Mouse (Mus musculus) limb, embryonic 12.5 days (tissue): ENCODE data around the gene Tnpo3. TPM values are rescaled to one million over a fixed set of nuclear protein-coding genes. Genes with fewer than 3 reads are reported as not detected.

Experiments
- ATAC-seq: fragments of 200-750 bp; cut with Nextera tagmentation; 2 replicates; pipeline ENCODE4 v1.8.0; 2017; ENCODE audit warnings: low read depth, moderate TSS enrichment; ENCODE audit not compliant: insufficient number of reproducible peaks, insufficient read depth, low FRiP score, low TSS enrichment
- H3K27ac ChIP-seq: fragments of 300-500 bp; sonication (generic); 2 replicates; pipeline ENCODE4 v1.5.1; 2016; ENCODE audit warnings: mild to moderate bottlenecking, moderate library complexity
- H3K27me3 ChIP-seq: fragments of 300-500 bp; sonication (generic); 2 replicates; pipeline ENCODE4 v1.6.1; 2016; ENCODE audit warnings: mild to moderate bottlenecking, moderate library complexity
- H3K36me3 ChIP-seq: fragments of 300-500 bp; sonication (generic); 2 replicates; pipeline ENCODE4 v1.6.1; 2016; ENCODE audit warnings: mild to moderate bottlenecking, moderate library complexity
- H3K4me1 ChIP-seq: fragments of 300-500 bp; sonication (generic); replicated peaks from 2 replicates; pipeline ENCODE4 v1.6.1; 2016
- H3K4me2 ChIP-seq: fragments of 300-500 bp; sonication (generic); 2 replicates; pipeline ENCODE4 v1.6.1; 2016; ENCODE audit warnings: mild to moderate bottlenecking, moderate library complexity
- H3K4me3 ChIP-seq: fragments of 300-500 bp; sonication (generic); replicated peaks from 2 replicates; pipeline ENCODE4 v1.5.1; 2016; ENCODE audit warnings: mild to moderate bottlenecking
- H3K9ac ChIP-seq: fragments of 300-500 bp; sonication (generic); replicated peaks from 2 replicates; pipeline ENCODE4 v1.6.1; 2016; ENCODE audit warnings: mild to moderate bottlenecking, moderate library complexity
- H3K9me3 ChIP-seq: fragments of 300-500 bp; sonication (generic); 2 replicates; pipeline ENCODE4 v1.6.1; 2016; ENCODE audit warnings: mild to moderate bottlenecking, moderate library complexity
- whole genome bisulfite sequencing: fragments of 180-500 bp; shearing (Covaris S2); methylation state at CpG from one replicate; pipeline ENCODE4 v1.1.7; 2016; 5-methylcytosine and 5-hydroxymethylcytosine counted together
- polyA plus RNA-seq: library from polyadenylated mRNA; unstranded; fragments of >200 nt; fragmentation: Nextera tagmentation; extraction: Ambion mirVana; gene quantifications from 2 replicates; pipeline ENCODE4 v1.2.1, GENCODE M21; 2016

Tnpo3 gene
- polyA plus RNA-seq, 1 experiment from 2014 or later, result 106 TPM

- 86% methylated on average over 5 of the region's 5 CpGs for WGBS
- Histone ChIP-seq H3K27me3 (no peaks in the 10 kb centered on the region), H3K4me1 (peaks cover 38% of the 10 kb centered on the region), H3K27ac (no peak overlapping the region), H3K9ac (no peak overlapping the region), H3K36me3 (peaks cover 36% of the 10 kb centered on the region), H3K4me3 (no peak overlapping the region), H3K9me3 (no peaks in the 10 kb centered on the region), H3K4me2 (no peak overlapping the region; the same call in 1 of the 2 replicates)
- ATAC-seq, result no peak
These were observed 104.2 kb downstream of the Tnpo3 start for GRCm38 (mm10) chr6:29505493-29505892.

GRCm38 (mm10) chr6:29501599-29501998 is 108.1 kb downstream of the Tnpo3 start:
- Histone ChIP-seq H3K36me3 (peaks cover 70% of the 10 kb centered on the region), H3K9me3 (no peaks in the 10 kb centered on the region), H3K9ac (no peak overlapping the region), H3K4me2 (no peak overlapping the region), H3K27ac (no peak overlapping the region), H3K27me3 (peaks cover 6% of the 10 kb centered on the region), H3K4me3 (no peak overlapping the region), H3K4me1 (peaks cover 9% of the 10 kb centered on the region)
- 85% methylated on average over 1 of the region's 1 CpGs for WGBS
- ATAC-seq, result no peak

- Histone ChIP-seq H3K4me1 (peaks cover 1% of the 10 kb centered on the region), H3K27ac (no peak overlapping the region), H3K4me2 (no peak overlapping the region), H3K4me3 (no peak overlapping the region), H3K36me3 (peaks cover 78% of the 10 kb centered on the region), H3K9me3 (no peaks in the 10 kb centered on the region), H3K9ac (no peak overlapping the region), H3K27me3 (peaks cover 14% of the 10 kb centered on the region)
- WGBS, result 86% methylated on average over 6 of the region's 6 CpGs
- ATAC-seq, result no peak
These were observed 108.9 kb downstream of the Tnpo3 start for GRCm38 (mm10) chr6:29500810-29501209.

- no peak overlapping the region for H3K4me2 ChIP-seq
- H3K9ac ChIP-seq, result no peak overlapping the region
- H3K27ac ChIP-seq, result no peak overlapping the region
- no peak overlapping the region for H3K4me3 ChIP-seq
- H3K4me1 ChIP-seq, result no peaks in the 10 kb centered on the region
- H3K27me3 ChIP-seq, result peaks cover 14% of the 10 kb centered on the region
- WGBS, result 96% methylated on average over 7 of the region's 7 CpGs
- H3K36me3 ChIP-seq, result peaks cover 82% of the 10 kb centered on the region
- no peaks in the 10 kb centered on the region for H3K9me3 ChIP-seq
- no peak for ATAC-seq
These were observed 109.5 kb downstream of the Tnpo3 start for GRCm38 (mm10) chr6:29500177-29500576.

GRCm38 (mm10) chr6:29497791-29498190 is 111.9 kb downstream of the Tnpo3 start:
- Histone ChIP-seq H3K36me3 (peaks cover 75% of the 10 kb centered on the region), H3K4me3 (no peak overlapping the region), H3K27me3 (peaks cover 14% of the 10 kb centered on the region), H3K9ac (no peak overlapping the region), H3K27ac (no peak overlapping the region), H3K4me2 (no peak overlapping the region), H3K9me3 (no peaks in the 10 kb centered on the region), H3K4me1 (no peaks in the 10 kb centered on the region)
- ATAC-seq, result peak; percentile 23; the same call in 1 of the 2 replicates
- 64% methylated on average over 2 of the region's 2 CpGs for WGBS

- 39% methylated on average over 25 of the region's 25 CpGs for WGBS
- H3K4me1 ChIP-seq, result no peaks in the 10 kb centered on the region
- H3K9ac ChIP-seq, result peak overlapping the region; percentile 42; the same call in 1 of the 2 replicates
- no peak overlapping the region for H3K27ac ChIP-seq
- H3K9me3 ChIP-seq, result no peaks in the 10 kb centered on the region
- peaks cover 14% of the 10 kb centered on the region for H3K27me3 ChIP-seq
- ATAC-seq, result no peak
- H3K36me3 ChIP-seq, result peaks cover 70% of the 10 kb centered on the region
- H3K4me3 ChIP-seq, result no peak overlapping the region
- H3K4me2 ChIP-seq, result no peak overlapping the region
These were observed 113.4 kb downstream of the Tnpo3 start for GRCm38 (mm10) chr6:29496270-29496669.

GRCm38 (mm10) chr6:29494101-29494500 is 115.6 kb downstream of the Tnpo3 start:
- Histone ChIP-seq H3K9ac (no peak overlapping the region), H3K4me3 (no peak overlapping the region), H3K27ac (no peak overlapping the region), H3K4me2 (no peak overlapping the region), H3K36me3 (peaks cover 72% of the 10 kb centered on the region), H3K9me3 (no peaks in the 10 kb centered on the region), H3K4me1 (no peaks in the 10 kb centered on the region), H3K27me3 (peaks cover 14% of the 10 kb centered on the region)
- 87% methylated on average over 4 of the region's 4 CpGs for WGBS
- ATAC-seq, result no peak

Other genes with a start within 250 kb of the Tnpo3 start
- 0.31 and 1.1 TPM in 2 replicates for gene Opn1sw, start 221.4 kb downstream of the Tnpo3 start, polyA plus RNA-seq
- gene Ccdc136, start 213.6 kb downstream of the Tnpo3 start, polyA plus RNA-seq, result 31.8 and 40.1 TPM in 2 replicates
- 10.8 and 13.9 TPM in 2 replicates for gene Flnc, start 176.6 kb downstream of the Tnpo3 start, polyA plus RNA-seq
- gene Atp6v1f, start 142.2 kb downstream of the Tnpo3 start, polyA plus RNA-seq, result 208 and 216 TPM in 2 replicates
- gene Atp6v1fnb, start 138.4 kb downstream of the Tnpo3 start, polyA plus RNA-seq, result 0.64 TPM in 1 of 2 replicates, not detected in the other
- 38.7 and 41.6 TPM in 2 replicates for gene Kcp, start 101.9 kb downstream of the Tnpo3 start, polyA plus RNA-seq
- 1.7 and 2.2 TPM in 2 replicates for gene Irf5, start 83.3 kb downstream of the Tnpo3 start, polyA plus RNA-seq
- 5.2 and 6.2 TPM in 2 replicates for gene Tspan33, start 84.3 kb upstream of the Tnpo3 start, polyA plus RNA-seq
- 58.7 and 71.4 TPM in 2 replicates for gene Smo, start 125.6 kb upstream of the Tnpo3 start, polyA plus RNA-seq
- 23.8 and 23.9 TPM in 2 replicates for gene Ahcyl2, start 158.1 kb upstream of the Tnpo3 start, polyA plus RNA-seq